Mouse (Mus musculus) monocyte, adult 5-6 weeks (primary cell): Measurements from ENCODE around the gene Olfr1306. TPM values are rescaled to one million over a fixed set of nuclear protein-coding genes. Genes with fewer than 3 reads are reported as not detected.

Experiments used
- ATAC-seq: fragments of 153-309, 156-312 bp; replicated peaks from 2 replicates; pipeline ENCODE4 v1.8.0; 2017; ENCODE audit warnings: mild to moderate bottlenecking; ENCODE audit not compliant: low TSS enrichment, insufficient number of reproducible peaks, severe bottlenecking, poor library complexity, low FRiP score
- total RNA-seq: library from RNA; stranded (forward); fragments of 200-1000, 200-491, 200-594 nt; gene quantifications from 3 replicates; pipeline ENCODE4 v1.2.3, GENCODE M21; 2017

Gene Olfr1306
- not detected in 3 replicates for total RNA-seq

- ATAC-seq: no peak
Measured at GRCm38 (mm10) chr2:111916171-111916570, at the start of gene Olfr1306. Olfr1306 (minus strand) TSS chr2:111916271.

- no peak for ATAC-seq
Measured at GRCm38 (mm10) chr2:111964844-111965243, 48.8 kb upstream of the Olfr1306 start, which contains the start of gene Olfr1308. Olfr1308 (minus strand) TSS chr2:111964944.

GRCm38 (mm10) chr2:111949340-111949739 lies 33.3 kb upstream of the Olfr1306 start, which contains the start of gene Olfr1307:
Olfr1307 (minus strand) TSS chr2:111949440.
- ATAC-seq: no peak

GRCm38 (mm10) chr2:111877049-111877448 lies 39.0 kb downstream of the Olfr1306 start, which contains the start of gene Olfr1305:
Olfr1305 (minus strand) TSS chr2:111877149.
- ATAC-seq: no peak

Other genes starting within 250 kb of the Olfr1306 start
- 0.29 TPM in 1 of 3 replicates, not detected in the others for gene Olfr1301, start 165.3 kb downstream of the Olfr1306 start, total RNA-seq
- gene Olfr1302, start 138.8 kb downstream of the Olfr1306 start, total RNA-seq: not detected in 3 replicates
- not detected in 3 replicates for gene Olfr1303, start 95.9 kb downstream of the Olfr1306 start, total RNA-seq
- gene Olfr1305, start 39.1 kb downstream of the Olfr1306 start, total RNA-seq: not detected in 3 replicates
- gene Olfr1307, start 33.2 kb upstream of the Olfr1306 start, total RNA-seq: under 0.01 to 0.10 TPM in 2 of 3 replicates, not detected in the other
- gene Olfr1308, start 48.7 kb upstream of the Olfr1306 start, total RNA-seq: not detected in 3 replicates
- not detected in 3 replicates for gene Olfr1309, start 74.0 kb upstream of the Olfr1306 start, total RNA-seq
- gene Olfr1310, start 96.4 kb upstream of the Olfr1306 start, total RNA-seq: not detected in 3 replicates
- not detected in 3 replicates for gene Olfr1311, start 108.1 kb upstream of the Olfr1306 start, total RNA-seq
- gene Olfr1312, start 134.0 kb upstream of the Olfr1306 start, total RNA-seq: not detected in 3 replicates
- not detected in 3 replicates for gene Olfr1313, start 161.6 kb upstream of the Olfr1306 start, total RNA-seq
- not detected in 3 replicates for gene Olfr1314, start 180.5 kb upstream of the Olfr1306 start, total RNA-seq
- gene Olfr1315-ps1, start 199.2 kb upstream of the Olfr1306 start, total RNA-seq: not detected in 3 replicates
- not detected in 3 replicates for gene Olfr1316, start 218.7 kb upstream of the Olfr1306 start, total RNA-seq
- not detected in 3 replicates for gene Olfr1317, start 224.1 kb upstream of the Olfr1306 start, total RNA-seq
- not detected in 3 replicates for gene Olfr1318, start 237.9 kb upstream of the Olfr1306 start, total RNA-seq